Mouse (Mus musculus): Measurements from ENCODE around the gene 1110004F10Rik.
A peak's percentile ranks its signal among the peaks of the same experiment; 100 is the strongest.

Gene 1110004F10Rik

GRCm38 (mm10) chr7:116093466-116093850, 54.3 kb downstream of the 1110004F10Rik start:
- DNase-seq (ENCODE audit: low spot score), result no peak

- no peak for DNase-seq (ENCODE audit: low spot score)
Measured at GRCm38 (mm10) chr7:116099952-116100528, 60.8 kb downstream of the 1110004F10Rik start.

- no peak for DNase-seq (ENCODE audit: low spot score)
Measured at GRCm38 (mm10) chr7:116103091-116103490, 63.9 kb downstream of the 1110004F10Rik start.

- no peak for DNase-seq (ENCODE audit: low spot score)
Measured at GRCm38 (mm10) chr7:116110661-116111060, 71.5 kb downstream of the 1110004F10Rik start.

GRCm38 (mm10) chr7:116111546-116111945, 72.3 kb downstream of the 1110004F10Rik start:
- DNase-seq (ENCODE audit: low spot score), result no peak

GRCm38 (mm10) chr7:116115216-116115930, 76.2 kb downstream of the 1110004F10Rik start:
- no peak for DNase-seq (ENCODE audit: low spot score)

GRCm38 (mm10) chr7:116115991-116116390, 76.8 kb downstream of the 1110004F10Rik start:
- DNase-seq (ENCODE audit: low spot score), result no peak

GRCm38 (mm10) chr7:116119306-116119857, 80.2 kb downstream of the 1110004F10Rik start:
- no peak for DNase-seq (ENCODE audit: low spot score)

- no peak for DNase-seq (ENCODE audit: low spot score)
Measured at GRCm38 (mm10) chr7:116120737-116121136, 81.5 kb downstream of the 1110004F10Rik start.

- DNase-seq (ENCODE audit: low spot score), result no peak
Measured at GRCm38 (mm10) chr7:116121202-116121601, 82.0 kb downstream of the 1110004F10Rik start.

- DNase-seq (ENCODE audit: low spot score), result no peak
Measured at GRCm38 (mm10) chr7:116122981-116123596, 83.9 kb downstream of the 1110004F10Rik start.

- no peak for DNase-seq (ENCODE audit: low spot score)
Measured at GRCm38 (mm10) chr7:116123597-116123985, 84.4 kb downstream of the 1110004F10Rik start.

GRCm38 (mm10) chr7:116124057-116124456, 84.9 kb downstream of the 1110004F10Rik start:
- no peak for DNase-seq (ENCODE audit: low spot score)

GRCm38 (mm10) chr7:116125671-116126070, 86.5 kb downstream of the 1110004F10Rik start:
- no peak for DNase-seq (ENCODE audit: low spot score)

- no peak for DNase-seq (ENCODE audit: low spot score)
Measured at GRCm38 (mm10) chr7:116127052-116127451, 87.9 kb downstream of the 1110004F10Rik start.

- DNase-seq (ENCODE audit: low spot score), result no peak
Measured at GRCm38 (mm10) chr7:116128286-116128685, 89.1 kb downstream of the 1110004F10Rik start.

- DNase-seq (ENCODE audit: low spot score), result no peak
Measured at GRCm38 (mm10) chr7:116129374-116129773, 90.2 kb downstream of the 1110004F10Rik start.

- no peak for DNase-seq (ENCODE audit: low spot score)
Measured at GRCm38 (mm10) chr7:116131390-116131789, 92.2 kb downstream of the 1110004F10Rik start.

- peak; percentile 36 for DNase-seq (ENCODE audit: low spot score)
Measured at GRCm38 (mm10) chr7:116132078-116132477, 92.9 kb downstream of the 1110004F10Rik start.

GRCm38 (mm10) chr7:116134413-116135292, 95.5 kb downstream of the 1110004F10Rik start:
- no peak for DNase-seq (ENCODE audit: low spot score)

- DNase-seq (ENCODE audit: low spot score), result no peak
Measured at GRCm38 (mm10) chr7:116137149-116137548, 98.0 kb downstream of the 1110004F10Rik start.

- no peak for DNase-seq (ENCODE audit: low spot score)
Measured at GRCm38 (mm10) chr7:116137671-116138070, 98.5 kb downstream of the 1110004F10Rik start.
